Mouse (Mus musculus) stomach, embryonic 16.5 days (tissue): ENCODE measurements around the gene Ube2j1. TPM values are rescaled to one million over a fixed set of nuclear protein-coding genes. Genes with fewer than 3 reads are reported as not detected.
"Not testable (repeated sequence)": the region's sequence is repeated elsewhere in the genome, so short reads cannot be mapped to it uniquely, and the experiment has no call there.

Experiments used
- ATAC-seq: fragments of 200-750 bp; cut with Nextera tagmentation; 2 replicates; pipeline ENCODE4 v1.8.0; 2017; ENCODE audit warnings: moderate number of reproducible peaks, moderate TSS enrichment; ENCODE audit not compliant: insufficient read depth, low FRiP score
- H3K27ac ChIP-seq: fragments of 300-500 bp; sonication (generic); 2 replicates; pipeline ENCODE4 v1.5.1; 2014; ENCODE audit warnings: low read length
- H3K27me3 ChIP-seq: fragments of 300-500 bp; sonication (generic); 2 replicates; pipeline ENCODE4 v1.6.1; 2014; ENCODE audit warnings: low read length, control low read depth, mixed read lengths; ENCODE audit not compliant: control insufficient read depth, insufficient read depth
- H3K36me3 ChIP-seq: fragments of 300-500 bp; sonication (generic); 2 replicates; pipeline ENCODE4 v1.6.1; 2014; ENCODE audit warnings: low read length; ENCODE audit not compliant: control insufficient read depth, insufficient read depth
- H3K4me1 ChIP-seq: fragments of 300-500 bp; sonication (generic); 2 replicates; pipeline ENCODE4 v1.6.1; 2014; ENCODE audit warnings: low read length, control low read depth, mixed read lengths; ENCODE audit not compliant: control insufficient read depth, insufficient read depth
- H3K4me2 ChIP-seq: fragments of 300-500 bp; sonication (generic); 2 replicates; pipeline ENCODE4 v1.6.1; 2014; ENCODE audit warnings: low read depth, low read length, mixed read lengths
- H3K4me3 ChIP-seq: fragments of 300-500 bp; sonication (generic); replicated peaks from 2 replicates; pipeline ENCODE4 v1.5.1; 2014; ENCODE audit warnings: mild to moderate bottlenecking, low read length
- H3K9ac ChIP-seq: fragments of 300-500 bp; sonication (generic); 2 replicates; pipeline ENCODE4 v1.6.1; 2014; ENCODE audit warnings: low read length
- H3K9me3 ChIP-seq: fragments of 300-500 bp; sonication (generic); replicated peaks from 2 replicates; pipeline ENCODE4 v1.6.1; 2016; ENCODE audit warnings: low read length, control low read depth; ENCODE audit not compliant: control insufficient read depth
- WGBS: fragments of 180-500 bp; shearing (Covaris S2); extraction: QIAGEN DNeasy Blood & Tissue Kit; methylation state at CpG from one replicate; pipeline ENCODE4 v1.1.7; 2014; 5-methylcytosine and 5-hydroxymethylcytosine counted together
- polyA plus RNA-seq: library from polyadenylated mRNA; unstranded; fragments of >200 nt; fragmentation: Nextera tagmentation; extraction: Ambion mirVana; gene quantifications from 2 replicates; pipeline ENCODE4 v1.2.1, GENCODE M21; 2015

Gene Ube2j1
- polyA plus RNA-seq, 1 experiment from 2014 or later = 44.3 TPM

- Histone ChIP-seq H3K4me1 (peaks cover 2% of the 10 kb centered on the region; the same call in 1 of the 2 replicates), H3K27me3 (peaks cover 6% of the 10 kb centered on the region), H3K4me3 (no peak overlapping the region), H3K27ac (no peak overlapping the region), H3K9me3 (0 out of 2 replicates have a peak, but pooled peaks cover 4% of the 10 kb centered on the region), H3K4me2 (no peak overlapping the region), H3K36me3 (no peaks in the 10 kb centered on the region), H3K9ac (no peak overlapping the region)
- whole genome bisulfite sequencing = 15% methylated on average over 3 of the region's 3 CpGs
- ATAC-seq = no peak
These were observed 45.5 kb upstream of the Ube2j1 start for GRCm38 (mm10) chr4:32985684-32986083.

- Histone ChIP-seq H3K27me3 (peaks cover 6% of the 10 kb centered on the region), H3K27ac (no peak overlapping the region), H3K9me3 (0 out of 2 replicates have a peak, but pooled peaks cover 4% of the 10 kb centered on the region), H3K9ac (no peak overlapping the region), H3K4me1 (peaks cover 2% of the 10 kb centered on the region; the same call in 1 of the 2 replicates), H3K36me3 (no peaks in the 10 kb centered on the region), H3K4me2 (no peak overlapping the region), H3K4me3 (no peak overlapping the region)
- WGBS = 58% methylated on average over 3 of the region's 3 CpGs
- ATAC-seq = 0 out of 2 replicates have a peak, but pooled peaks have one; percentile 39
These were observed 44.2 kb upstream of the Ube2j1 start for GRCm38 (mm10) chr4:32987006-32987405.

- 82% methylated on average over 2 of the region's 2 CpGs for WGBS
- H3K4me3 ChIP-seq = no peak overlapping the region
- no peak overlapping the region for H3K4me2 ChIP-seq
- 0 out of 2 replicates have a peak, but pooled peaks cover 4% of the 10 kb centered on the region for H3K9me3 ChIP-seq
- ATAC-seq = no peak
- H3K4me1 ChIP-seq = no peaks in the 10 kb centered on the region; the same call in 1 of the 2 replicates
- H3K9ac ChIP-seq = no peak overlapping the region
- H3K27ac ChIP-seq = no peak overlapping the region
- peaks cover 6% of the 10 kb centered on the region for H3K27me3 ChIP-seq
- no peaks in the 10 kb centered on the region for H3K36me3 ChIP-seq
These were observed 41.9 kb upstream of the Ube2j1 start for GRCm38 (mm10) chr4:32989346-32989745.

GRCm38 (mm10) chr4:32994168-32994567 is 37.0 kb upstream of the Ube2j1 start:
- ATAC-seq = no peak
- Histone ChIP-seq H3K36me3 (no peaks in the 10 kb centered on the region), H3K9me3 (no peaks in the 10 kb centered on the region), H3K27me3 (no peaks in the 10 kb centered on the region), H3K4me1 (no peaks in the 10 kb centered on the region), H3K27ac (no peak overlapping the region), H3K4me2 (no peak overlapping the region), H3K4me3 (no peak overlapping the region), H3K9ac (no peak overlapping the region)
- 70% methylated on average over 3 of the region's 3 CpGs for WGBS

- H3K27ac ChIP-seq = no peak overlapping the region
- H3K27me3 ChIP-seq = no peaks in the 10 kb centered on the region
- no peak overlapping the region for H3K4me3 ChIP-seq
- H3K4me1 ChIP-seq = no peaks in the 10 kb centered on the region
- H3K4me2 ChIP-seq = no peak overlapping the region
- 93% methylated on average over 5 of the region's 5 CpGs for WGBS
- no peaks in the 10 kb centered on the region for H3K9me3 ChIP-seq
- H3K36me3 ChIP-seq = no peaks in the 10 kb centered on the region
- ATAC-seq = no peak
- H3K9ac ChIP-seq = no peak overlapping the region
These were observed 35.1 kb upstream of the Ube2j1 start for GRCm38 (mm10) chr4:32996083-32996482.

GRCm38 (mm10) chr4:32997571-32997970 is 33.6 kb upstream of the Ube2j1 start:
- Histone ChIP-seq H3K4me2 (no peak overlapping the region), H3K9ac (no peak overlapping the region), H3K9me3 (no peaks in the 10 kb centered on the region), H3K4me1 (no peaks in the 10 kb centered on the region), H3K27me3 (no peaks in the 10 kb centered on the region), H3K36me3 (no peaks in the 10 kb centered on the region), H3K4me3 (no peak overlapping the region), H3K27ac (no peak overlapping the region)
- ATAC-seq = no peak
- WGBS = 76% methylated on average over 5 of the region's 5 CpGs

- 94% methylated on average over 8 of the region's 8 CpGs for WGBS
- Histone ChIP-seq H3K9me3 (no peaks in the 10 kb centered on the region), H3K4me2 (no peak overlapping the region), H3K27me3 (no peaks in the 10 kb centered on the region), H3K36me3 (no peaks in the 10 kb centered on the region), H3K27ac (no peak overlapping the region), H3K9ac (no peak overlapping the region), H3K4me1 (no peaks in the 10 kb centered on the region), H3K4me3 (no peak overlapping the region)
- ATAC-seq = no peak
These were observed 32.2 kb upstream of the Ube2j1 start for GRCm38 (mm10) chr4:32998996-32999395.

- Histone ChIP-seq H3K4me1 (no peaks in the 10 kb centered on the region), H3K4me3 (no peak overlapping the region), H3K27me3 (no peaks in the 10 kb centered on the region), H3K9ac (no peak overlapping the region), H3K36me3 (no peaks in the 10 kb centered on the region), H3K4me2 (no peak overlapping the region), H3K27ac (no peak overlapping the region), H3K9me3 (no peaks in the 10 kb centered on the region)
- whole genome bisulfite sequencing = 71% methylated on average over 3 of the region's 3 CpGs
- no peak for ATAC-seq
These were observed 29.1 kb upstream of the Ube2j1 start for GRCm38 (mm10) chr4:33002081-33002480.

- H3K27me3 ChIP-seq, H3K4me2 ChIP-seq, H3K9ac ChIP-seq, ATAC-seq, H3K27ac ChIP-seq, H3K4me3 ChIP-seq, H3K9me3 ChIP-seq, H3K36me3 ChIP-seq, H3K4me1 ChIP-seq: not testable (repeated sequence)
- WGBS = 84% methylated on average over 10 of the region's 10 CpGs
These were observed 25.4 kb upstream of the Ube2j1 start for GRCm38 (mm10) chr4:33005595-33006470.
